Mouse (Mus musculus): ENCODE data around the gene Tspan33. TPM values are rescaled to one million over a fixed set of nuclear protein-coding genes. Genes with fewer than 3 reads are reported as not detected.

The Tspan33 gene
- polyA plus RNA-seq, 1 experiment from 2014 or later: 3.5 TPM

DNA sequence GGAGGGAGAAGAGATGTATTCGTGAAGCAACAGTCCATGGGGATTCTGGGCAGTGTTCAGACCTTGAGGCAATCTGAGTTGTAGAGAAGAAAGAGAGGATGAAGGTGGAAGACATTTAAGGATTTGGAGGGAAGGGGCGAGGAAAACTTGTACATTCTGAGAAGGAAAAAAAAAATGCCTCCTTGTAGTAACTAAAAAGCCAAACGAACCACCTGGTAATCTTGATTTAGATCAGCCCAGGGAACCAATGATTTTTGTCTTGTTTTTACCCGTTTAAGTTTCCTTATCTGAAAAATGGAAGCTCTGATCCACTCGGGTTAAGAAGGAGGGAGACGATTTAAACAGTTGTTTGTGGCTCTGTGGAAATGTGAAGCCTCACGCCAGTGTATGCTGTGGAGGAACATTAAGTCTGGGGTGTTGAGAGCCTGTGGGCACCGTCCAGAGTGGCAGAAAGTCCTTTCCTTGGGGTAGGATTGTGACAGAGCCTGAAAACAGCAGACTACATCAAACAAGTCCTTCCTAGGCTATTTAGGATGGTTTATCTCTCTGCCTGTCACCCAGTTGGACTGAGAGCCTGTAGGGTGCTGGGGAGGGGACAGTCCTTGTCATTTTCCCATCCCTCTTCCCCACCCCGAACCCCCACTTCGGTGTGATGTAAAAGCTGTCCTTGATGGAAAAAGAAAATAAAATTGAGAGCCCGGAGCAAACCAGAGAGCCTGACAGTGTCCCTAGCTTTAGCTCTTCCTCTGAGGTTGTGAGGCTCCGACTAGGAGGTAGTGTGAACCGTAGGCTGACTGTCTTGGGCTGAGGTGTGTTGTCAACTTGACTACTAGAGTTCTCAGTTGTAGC, 42.8 kb downstream of the Tspan33 start:
- WGBS: 19% methylated on average over 13 of the region's 13 CpGs

DNA sequence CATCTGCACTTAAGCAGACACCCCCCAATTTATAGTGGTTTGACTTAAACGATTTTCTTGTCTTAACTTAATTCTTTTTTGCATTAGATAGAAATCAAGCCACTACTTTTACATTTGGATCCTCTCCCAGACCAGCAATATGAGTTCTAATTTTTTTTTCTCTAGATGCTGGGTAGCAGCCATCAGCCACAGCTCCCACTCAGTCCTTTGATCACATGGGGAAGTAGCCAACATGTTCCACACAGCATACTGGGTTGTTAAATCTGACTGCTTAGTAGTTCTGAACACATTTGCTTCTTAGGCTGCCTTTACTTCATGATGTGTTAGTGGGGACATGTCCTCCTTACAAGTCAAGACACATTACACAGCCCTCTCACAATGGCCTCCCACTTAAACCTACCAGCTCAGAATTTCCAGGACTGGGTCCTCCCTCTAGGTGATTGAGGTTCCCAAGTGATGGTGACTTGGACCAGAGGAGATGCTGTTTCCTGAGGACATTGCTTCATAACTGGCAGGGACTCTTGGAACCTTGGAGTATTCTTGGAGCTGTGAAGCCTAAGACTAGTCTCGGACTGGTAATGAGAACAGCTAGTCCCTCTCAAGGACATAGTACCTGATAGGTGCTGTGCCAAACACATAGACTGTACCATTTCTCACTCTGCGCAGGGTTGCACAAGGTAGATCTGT, 57.6 kb downstream of the Tspan33 start:
- Histone ChIP-seq H3K27ac (replicated peaks; ENCODE audit: low read depth, low read length) (no peak overlapping the region), H3K9ac (replicated peaks; ENCODE audit: low read length) (no peak overlapping the region), H3K4me1 (ENCODE audit: control insufficient read depth, insufficient read depth, low read length) (no peaks in the 10 kb centered on the region), H3K36me3 (replicated peaks; ENCODE audit: control insufficient read depth, insufficient read depth, low read depth, low read length) (peaks cover 4% of the 10 kb centered on the region), H3K4me2 (ENCODE audit: low read depth, low read length) (no peak overlapping the region), H3K4me3 (ENCODE audit: low read depth, low read length) (no peak overlapping the region), H3K27me3 (ENCODE audit: control insufficient read depth, insufficient read depth, low read length) (no peaks in the 10 kb centered on the region), H3K9me3 (replicated peaks; ENCODE audit: control insufficient read depth, low read length) (peaks cover 8% of the 10 kb centered on the region)
- no peak for DNase-seq (ENCODE audit: low spot score)
- 93% methylated on average over 3 of the region's 3 CpGs for WGBS
- no peak for ATAC-seq (replicated peaks; ENCODE audit: insufficient number of reproducible peaks, low FRiP score, low TSS enrichment, low read depth)

More for the DNA sequence above, 42.8 kb downstream of the Tspan33 start:
- H3K27me3 ChIP-seq (ENCODE audit: control insufficient read depth, insufficient read depth, low read length): no peaks in the 10 kb centered on the region
- H3K36me3 ChIP-seq (replicated peaks; ENCODE audit: control insufficient read depth, insufficient read depth, low read depth, low read length): peaks cover 2% of the 10 kb centered on the region; the same call in 1 of the 2 replicates
- peak overlapping the region; percentile 64 for H3K4me3 ChIP-seq (ENCODE audit: low read depth, low read length)
- ATAC-seq (replicated peaks; ENCODE audit: insufficient number of reproducible peaks, low FRiP score, low TSS enrichment, low read depth) (no peak), DNase-seq (ENCODE audit: low spot score) (peak; percentile 18)
- peak overlapping the region; percentile 96; the same call in 1 of the 2 replicates for H3K27ac ChIP-seq (replicated peaks; ENCODE audit: low read depth, low read length)
- no peaks in the 10 kb centered on the region for H3K4me1 ChIP-seq (ENCODE audit: control insufficient read depth, insufficient read depth, low read length)
- H3K4me2 ChIP-seq (ENCODE audit: low read depth, low read length): peak overlapping the region; percentile 88
- H3K9ac ChIP-seq (replicated peaks; ENCODE audit: low read length): peak overlapping the region; percentile 98
- H3K9me3 ChIP-seq (replicated peaks; ENCODE audit: control insufficient read depth, low read length): no peaks in the 10 kb centered on the region

DNA sequence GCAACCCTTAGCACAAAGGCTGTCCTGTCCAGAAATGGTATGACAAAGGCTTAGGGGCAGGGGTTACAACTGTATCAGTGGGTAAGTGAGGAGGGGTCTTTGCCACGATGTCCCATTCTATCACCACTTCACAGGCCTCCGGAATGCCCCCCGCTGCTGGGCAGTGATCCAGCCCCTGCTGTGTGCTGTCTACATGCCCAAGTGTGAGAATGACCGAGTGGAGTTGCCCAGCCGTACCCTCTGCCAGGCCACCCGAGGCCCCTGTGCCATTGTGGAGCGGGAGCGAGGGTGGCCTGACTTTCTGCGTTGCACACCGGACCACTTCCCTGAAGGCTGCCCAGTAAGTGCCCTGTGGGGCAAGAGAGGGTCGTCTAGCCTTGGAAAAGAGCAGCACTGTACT, 59.3 kb downstream of the Tspan33 start:
- 91% methylated on average over 11 of the region's 11 CpGs for WGBS
- H3K4me2 ChIP-seq (ENCODE audit: low read depth, low read length): no peak overlapping the region

DNA sequence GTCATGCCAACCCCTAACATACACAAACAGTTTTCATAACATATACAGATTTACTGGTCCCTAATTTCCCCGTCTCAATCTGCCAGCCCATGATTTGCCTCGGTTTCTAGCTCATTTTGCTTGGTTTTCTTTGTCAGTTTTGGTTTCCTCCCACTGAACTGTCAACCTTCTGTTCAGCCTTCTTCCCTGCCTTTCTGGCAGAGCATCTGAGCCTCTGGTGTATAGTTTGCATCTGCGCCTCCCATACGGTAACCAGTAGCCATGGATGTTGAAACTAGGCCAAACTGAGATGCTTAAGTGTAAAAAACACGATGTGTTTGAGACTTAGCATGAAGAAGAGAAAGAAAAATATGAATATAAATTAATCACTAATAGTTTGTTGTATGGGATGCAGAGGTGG, 62.0 kb downstream of the Tspan33 start:
- no peak for ATAC-seq (replicated peaks; ENCODE audit: insufficient number of reproducible peaks, low FRiP score, low TSS enrichment, low read depth)
- Histone ChIP-seq H3K4me2 (ENCODE audit: low read depth, low read length) (no peak overlapping the region), H3K27ac (replicated peaks; ENCODE audit: low read depth, low read length) (no peak overlapping the region), H3K27me3 (ENCODE audit: control insufficient read depth, insufficient read depth, low read length) (no peaks in the 10 kb centered on the region), H3K4me1 (ENCODE audit: control insufficient read depth, insufficient read depth, low read length) (no peaks in the 10 kb centered on the region), H3K9me3 (replicated peaks; ENCODE audit: control insufficient read depth, low read length) (no peaks in the 10 kb centered on the region), H3K4me3 (ENCODE audit: low read depth, low read length) (no peak overlapping the region), H3K9ac (replicated peaks; ENCODE audit: low read length) (no peak overlapping the region), H3K36me3 (replicated peaks; ENCODE audit: control insufficient read depth, insufficient read depth, low read depth, low read length) (peaks cover 10% of the 10 kb centered on the region)
- DNase-seq (ENCODE audit: low spot score): no peak
- WGBS: 92% methylated on average over 5 of the region's 5 CpGs

More for the DNA sequence above, 59.3 kb downstream of the Tspan33 start:
- H3K9me3 ChIP-seq (replicated peaks; ENCODE audit: control insufficient read depth, low read length): peaks cover 6% of the 10 kb centered on the region
- no peak for DNase-seq (ENCODE audit: low spot score)
- H3K36me3 ChIP-seq (replicated peaks; ENCODE audit: control insufficient read depth, insufficient read depth, low read depth, low read length): peaks cover 6% of the 10 kb centered on the region
- H3K27ac ChIP-seq (replicated peaks; ENCODE audit: low read depth, low read length): no peak overlapping the region
- H3K4me1 ChIP-seq (ENCODE audit: control insufficient read depth, insufficient read depth, low read length): no peaks in the 10 kb centered on the region
- H3K27me3 ChIP-seq (ENCODE audit: control insufficient read depth, insufficient read depth, low read length): no peaks in the 10 kb centered on the region
- no peak overlapping the region for H3K4me3 ChIP-seq (ENCODE audit: low read depth, low read length)
- no peak for ATAC-seq (replicated peaks; ENCODE audit: insufficient number of reproducible peaks, low FRiP score, low TSS enrichment, low read depth)
- H3K9ac ChIP-seq (replicated peaks; ENCODE audit: low read length): no peak overlapping the region

DNA sequence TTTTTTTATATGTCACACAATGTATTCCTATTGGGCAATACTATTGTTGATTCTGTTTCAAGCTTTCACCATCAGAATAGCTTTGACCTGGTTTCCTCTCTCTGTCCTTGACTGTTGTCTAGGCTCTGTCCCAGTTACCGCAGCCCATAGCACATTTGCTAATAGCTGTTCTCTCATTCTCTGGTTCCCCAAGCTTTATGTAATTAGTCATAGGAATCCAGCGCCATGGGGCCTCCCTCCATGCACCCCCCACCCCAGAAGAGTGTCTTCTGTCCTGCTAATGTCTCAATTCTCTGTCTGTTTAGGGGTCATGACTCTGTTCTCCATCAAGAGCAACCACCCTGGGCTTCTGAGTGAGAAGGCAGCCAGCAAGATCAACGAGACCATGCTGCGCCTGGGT, 62.5 kb downstream of the Tspan33 start:
- WGBS: 88% methylated on average over 4 of the region's 4 CpGs
- Histone ChIP-seq H3K4me2 (ENCODE audit: low read depth, low read length) (no peak overlapping the region), H3K27ac (replicated peaks; ENCODE audit: low read depth, low read length) (no peak overlapping the region), H3K4me1 (ENCODE audit: control insufficient read depth, insufficient read depth, low read length) (no peaks in the 10 kb centered on the region), H3K4me3 (ENCODE audit: low read depth, low read length) (no peak overlapping the region), H3K36me3 (replicated peaks; ENCODE audit: control insufficient read depth, insufficient read depth, low read depth, low read length) (peaks cover 10% of the 10 kb centered on the region), H3K9ac (replicated peaks; ENCODE audit: low read length) (no peak overlapping the region), H3K27me3 (ENCODE audit: control insufficient read depth, insufficient read depth, low read length) (no peaks in the 10 kb centered on the region), H3K9me3 (replicated peaks; ENCODE audit: control insufficient read depth, low read length) (no peaks in the 10 kb centered on the region)
- DNase-seq (ENCODE audit: low spot score) (no peak), ATAC-seq (replicated peaks; ENCODE audit: insufficient number of reproducible peaks, low FRiP score, low TSS enrichment, low read depth) (no peak)

DNA sequence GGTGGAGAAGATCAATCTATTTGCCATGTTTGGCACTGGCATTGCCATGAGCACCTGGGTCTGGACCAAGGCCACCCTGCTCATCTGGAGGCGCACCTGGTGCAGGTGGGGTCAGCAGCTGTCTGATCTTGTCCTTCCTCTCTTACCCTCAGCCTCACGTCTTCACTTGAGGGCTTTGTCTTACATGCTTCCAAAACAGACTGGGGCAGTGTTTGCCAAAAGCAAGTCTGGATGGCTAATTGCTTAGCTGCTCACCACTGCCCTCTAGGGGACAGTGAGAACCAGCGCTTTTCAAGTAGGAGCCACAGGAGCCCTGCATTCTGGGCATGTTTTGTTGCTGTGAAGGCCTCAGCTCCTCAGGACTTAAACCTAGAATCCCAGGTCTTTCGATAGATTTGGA, 64.4 kb downstream of the Tspan33 start:
- Histone ChIP-seq H3K4me3 (ENCODE audit: low read depth, low read length) (no peak overlapping the region), H3K9me3 (replicated peaks; ENCODE audit: control insufficient read depth, low read length) (no peaks in the 10 kb centered on the region), H3K36me3 (replicated peaks; ENCODE audit: control insufficient read depth, insufficient read depth, low read depth, low read length) (peaks cover 10% of the 10 kb centered on the region), H3K27ac (replicated peaks; ENCODE audit: low read depth, low read length) (no peak overlapping the region), H3K4me1 (ENCODE audit: control insufficient read depth, insufficient read depth, low read length) (no peaks in the 10 kb centered on the region), H3K4me2 (ENCODE audit: low read depth, low read length) (no peak overlapping the region), H3K9ac (replicated peaks; ENCODE audit: low read length) (no peak overlapping the region), H3K27me3 (ENCODE audit: control insufficient read depth, insufficient read depth, low read length) (no peaks in the 10 kb centered on the region)
- DNase-seq (ENCODE audit: low spot score): peak; percentile 83
- WGBS: 47% methylated on average over 4 of the region's 4 CpGs
- no peak for ATAC-seq (replicated peaks; ENCODE audit: insufficient number of reproducible peaks, low FRiP score, low TSS enrichment, low read depth)

DNA sequence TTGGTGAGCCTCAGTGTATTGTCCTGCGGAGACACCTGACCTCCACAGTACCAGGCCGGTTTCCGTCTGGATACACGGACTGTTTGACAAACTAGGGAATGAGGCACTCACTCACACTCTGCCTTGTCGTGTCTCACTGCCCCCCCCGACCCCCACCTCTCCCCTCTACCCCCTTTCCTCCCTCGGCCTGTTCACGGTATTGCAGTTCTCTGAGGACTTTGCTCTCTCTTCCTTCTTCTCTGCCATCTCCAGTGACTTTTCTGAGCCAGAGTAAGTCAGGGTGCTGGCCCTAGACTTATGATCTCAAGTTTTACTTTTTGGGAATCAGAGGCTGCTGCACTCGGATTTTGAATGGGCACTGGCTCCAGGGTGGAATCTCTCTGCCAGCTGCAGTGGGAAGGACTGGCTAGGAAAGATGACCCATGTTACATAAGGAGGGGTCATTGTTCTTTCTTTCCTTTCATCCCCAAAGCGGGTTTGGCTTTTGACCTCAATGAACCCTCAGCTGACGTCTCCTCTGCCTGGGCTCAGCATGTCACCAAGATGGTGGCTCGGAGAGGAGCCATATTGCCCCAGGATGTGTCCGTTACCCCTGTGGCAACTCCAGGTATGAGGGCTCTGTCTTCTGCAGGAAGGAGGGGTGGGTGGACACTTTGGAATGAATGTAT, 65.1 kb downstream of the Tspan33 start:
- DNase-seq (ENCODE audit: low spot score) (no peak), ATAC-seq (replicated peaks; ENCODE audit: insufficient number of reproducible peaks, low FRiP score, low TSS enrichment, low read depth) (no peak)
- Histone ChIP-seq H3K4me1 (ENCODE audit: control insufficient read depth, insufficient read depth, low read length) (no peaks in the 10 kb centered on the region), H3K4me3 (ENCODE audit: low read depth, low read length) (no peak overlapping the region), H3K27ac (replicated peaks; ENCODE audit: low read depth, low read length) (no peak overlapping the region), H3K4me2 (ENCODE audit: low read depth, low read length) (no peak overlapping the region), H3K9ac (replicated peaks; ENCODE audit: low read length) (no peak overlapping the region), H3K27me3 (ENCODE audit: control insufficient read depth, insufficient read depth, low read length) (no peaks in the 10 kb centered on the region), H3K9me3 (replicated peaks; ENCODE audit: control insufficient read depth, low read length) (no peaks in the 10 kb centered on the region), H3K36me3 (replicated peaks; ENCODE audit: control insufficient read depth, insufficient read depth, low read depth, low read length) (peaks cover 10% of the 10 kb centered on the region)
- 79% methylated on average over 13 of the region's 13 CpGs for WGBS
